ENCODE assay signal across 30 mouse cellular contexts in the genomic region with DNA sequence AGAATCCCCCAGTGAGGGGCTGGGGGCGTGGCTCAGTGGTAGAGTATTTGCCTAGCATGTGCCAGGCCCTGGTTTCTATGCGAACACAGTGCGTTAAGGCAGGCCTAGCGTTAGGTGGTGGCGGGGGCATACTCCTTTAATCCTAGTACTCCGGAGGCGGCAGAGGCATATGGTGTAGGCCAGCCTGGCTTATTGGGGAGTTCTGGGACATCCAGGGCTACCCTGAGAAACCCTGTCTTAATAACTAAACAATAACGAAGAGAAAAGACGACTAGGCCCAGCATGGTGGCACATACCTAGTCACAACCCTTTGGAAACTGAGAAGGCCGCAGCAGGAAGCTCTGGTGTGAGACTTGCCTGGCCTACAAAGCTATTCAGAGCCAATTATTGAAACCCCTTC. TPM values are rescaled to one million over a fixed set of nuclear protein-coding genes. Genes with fewer than 3 reads are reported as not detected.
"Had no signal": no experiment of that assay in that cellular context is flagged by ENCODE, and none has a peak within 500 bp of the region (broad histone marks: within the 10 kb centered on the region; RNA-seq: fewer than 3 reads in every experiment).

No protein-coding gene starts in this region.

- H3K4me2 ChIP-seq: heart, embryonic 11.5 days; heart, embryonic 13.5 days; heart, embryonic 15.5 days; hindbrain, embryonic 13.5 days; hindbrain, embryonic 15.5 days; kidney, embryonic 15.5 days; limb, embryonic 13.5 days; limb, embryonic 15.5 days had no signal

- H3K4me3 ChIP-seq: heart, adult 2 months; heart, embryonic 13.5 days; heart, embryonic 15.5 days; hindbrain, embryonic 13.5 days; hindbrain, embryonic 15.5 days; kidney, embryonic 15.5 days; limb, embryonic 13.5 days; limb, embryonic 15.5 days had no signal

- H3K27me3 ChIP-seq: heart, embryonic 13.5 days; heart, embryonic 15.5 days; hindbrain, embryonic 13.5 days; hindbrain, embryonic 15.5 days; kidney, embryonic 15.5 days; limb, embryonic 13.5 days; limb, embryonic 15.5 days had no signal

- H3K4me1 ChIP-seq: hindbrain, embryonic 15.5 days had no signal

- H3K36me3 ChIP-seq: heart, embryonic 13.5 days; heart, embryonic 15.5 days; hindbrain, embryonic 13.5 days; hindbrain, embryonic 15.5 days; kidney, embryonic 15.5 days; limb, embryonic 13.5 days; limb, embryonic 15.5 days had no signal

- ATAC-seq: hindbrain, postnatal 0 days; intestine, embryonic 16.5 days had no signal

- H3K9me3 ChIP-seq: heart, embryonic 13.5 days; heart, embryonic 15.5 days; hindbrain, embryonic 13.5 days; hindbrain, embryonic 15.5 days; kidney, embryonic 15.5 days; limb, embryonic 13.5 days; limb, embryonic 15.5 days had no signal

- H3K9ac ChIP-seq: heart, embryonic 13.5 days; heart, embryonic 15.5 days; hindbrain, embryonic 13.5 days; hindbrain, embryonic 15.5 days; kidney, embryonic 15.5 days; limb, embryonic 13.5 days; limb, embryonic 15.5 days had no signal

- DNase-seq: gastrocnemius, postnatal 14 days; gastrocnemius, postnatal 36 days; heart, adult 11 months; heart, adult 2 months; heart, postnatal 14 days; heart, postnatal 36 days; kidney, adult 11 months; kidney, adult 2 months; kidney, adult 9 months; kidney, postnatal 14 days; kidney, postnatal 36 days; layer of hippocampus, adult 9-11 months; layer of hippocampus, postnatal 36 days; left cerebral cortex, postnatal 4 days had no signal

- H3K27ac ChIP-seq: heart, adult 2 months; heart, embryonic 13.5 days; heart, embryonic 15.5 days; hindbrain, embryonic 13.5 days; hindbrain, embryonic 15.5 days; hindbrain, postnatal 0 days; kidney, embryonic 15.5 days; kidney, postnatal 0 days; limb, embryonic 13.5 days; limb, embryonic 15.5 days had no signal

RNA-seq across cellular contexts. Expression of gene Apoc4, which starts 6.8 kb away (rescaled TPM):
- polyA plus RNA-seq: heart, adult 2 months; hindbrain, embryonic 11.5 days; hindbrain, embryonic 13.5 days; hindbrain, embryonic 15.5 days; hindbrain, postnatal 0 days; intestine, embryonic 14.5 days; kidney, adult 2 months; limb, embryonic 11.5 days; limb, embryonic 13.5 days had no signal

RNA-seq across cellular contexts. Expression of gene Gm44805, which starts 6.9 kb away (rescaled TPM):
- polyA plus RNA-seq: gonadal fat pad, adult 2 months; heart, adult 2 months; heart, embryonic 11.5 days; heart, embryonic 13.5 days; heart, postnatal 0 days; hindbrain, embryonic 11.5 days; hindbrain, embryonic 13.5 days; hindbrain, embryonic 15.5 days; hindbrain, postnatal 0 days; intestine, embryonic 14.5 days; intestine, embryonic 16.5 days; kidney, adult 2 months; limb, embryonic 11.5 days; limb, embryonic 13.5 days; limb, embryonic 15.5 days had no signal

RNA-seq across cellular contexts. Expression of gene Apoc2, which starts 10.4 kb away (rescaled TPM):
- polyA plus RNA-seq: heart, adult 2 months; hindbrain, embryonic 11.5 days; hindbrain, embryonic 13.5 days had no signal
